Mouse (Mus musculus): ENCODE data around the gene Dlg2.

The Dlg2 gene

GRCm38 (mm10) chr7:90539481-90540402, 63.3 kb downstream of the Dlg2 start:
- no peak for DNase-seq (ENCODE audit: inconsistent ontology term)

DNA sequence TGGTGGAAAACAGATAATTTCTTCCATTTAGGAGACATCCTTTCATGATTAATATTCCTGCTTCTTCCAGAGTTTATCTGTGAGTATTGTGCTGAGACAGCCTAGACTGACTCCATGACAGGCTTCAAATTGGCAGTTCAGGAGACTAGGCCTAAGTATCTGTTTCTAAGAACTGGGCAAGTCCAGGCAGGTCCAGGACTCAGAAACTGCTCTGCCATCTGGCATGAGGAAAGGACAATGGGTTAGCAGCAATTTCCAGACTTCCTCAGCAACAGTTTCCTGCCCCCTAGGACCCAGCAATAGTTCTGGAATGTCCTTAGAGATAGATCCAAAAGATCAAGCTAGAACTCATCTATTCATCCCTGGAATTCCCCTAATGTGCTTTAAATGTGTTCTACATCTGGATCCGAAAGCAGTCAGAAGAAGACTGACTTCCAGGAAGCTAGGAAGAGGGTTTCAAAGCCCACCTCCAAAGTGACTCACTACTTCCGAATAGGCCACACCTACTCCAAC, 64.4 kb downstream of the Dlg2 start:
- peak; percentile 9 for DNase-seq (ENCODE audit: inconsistent ontology term)

- DNase-seq (ENCODE audit: inconsistent ontology term) = no peak
Measured at GRCm38 (mm10) chr7:90553399-90553798, 76.9 kb downstream of the Dlg2 start.

DNA sequence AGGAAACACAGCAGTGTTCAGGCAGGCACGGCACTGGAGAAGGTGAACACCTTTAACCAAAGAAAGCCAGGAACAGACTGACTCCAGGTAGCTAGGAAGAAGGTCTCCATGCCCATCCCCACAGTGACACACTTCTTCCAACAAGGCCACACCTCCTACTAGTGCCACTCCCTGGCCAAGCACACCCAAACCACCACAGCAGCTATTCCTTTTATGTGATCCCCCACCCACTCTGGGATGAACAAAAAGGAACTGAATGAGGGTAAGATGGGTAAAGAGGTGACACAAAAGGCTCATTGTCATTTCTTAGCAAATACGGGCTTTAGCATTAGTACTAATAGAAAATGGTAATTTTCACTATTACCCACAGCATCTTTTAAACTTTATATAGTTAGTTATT, 77.9 kb downstream of the Dlg2 start:
- DNase-seq (ENCODE audit: inconsistent ontology term) = no peak

- no peak for DNase-seq (ENCODE audit: inconsistent ontology term)
Measured at GRCm38 (mm10) chr7:90569130-90569529, 92.7 kb downstream of the Dlg2 start.

DNA sequence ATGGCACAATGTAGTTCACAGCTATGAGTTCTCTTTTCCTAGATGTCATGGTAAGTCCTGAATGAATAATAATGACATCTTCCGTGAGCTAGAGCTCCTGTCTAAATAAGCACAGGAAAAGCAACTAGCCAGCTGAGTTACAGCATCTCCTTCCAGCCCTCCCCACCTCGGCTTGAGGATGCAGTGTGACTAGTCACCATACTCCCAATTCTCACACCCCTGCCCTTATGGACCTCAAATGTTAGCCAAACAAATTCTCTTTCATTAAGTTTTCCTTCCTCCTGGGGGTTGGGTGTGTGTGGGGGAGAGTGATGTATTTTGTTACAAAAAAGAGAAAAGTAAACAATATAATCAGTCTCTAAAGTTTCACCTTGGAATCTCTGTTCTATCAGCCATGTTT, 111.3 kb downstream of the Dlg2 start:
- DNase-seq (ENCODE audit: inconsistent ontology term) = no peak

DNA sequence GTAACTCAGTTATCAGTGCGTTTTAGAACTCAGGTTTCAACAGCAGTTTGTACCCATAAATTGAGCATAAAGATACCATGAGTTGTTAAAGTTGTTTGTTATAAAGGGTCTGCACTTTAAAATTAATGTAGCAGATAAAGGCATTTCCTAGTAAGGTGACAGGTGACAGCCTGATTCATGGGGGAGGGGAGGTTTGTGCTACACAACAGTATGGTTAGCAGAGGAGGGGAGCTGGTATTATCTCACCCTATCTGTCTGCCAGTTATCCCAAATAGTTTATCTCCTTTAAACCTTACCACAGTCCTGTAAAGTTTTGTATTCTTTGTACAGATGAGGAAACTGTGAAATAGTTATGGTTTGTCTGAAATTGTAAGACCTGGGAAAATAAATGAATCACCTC, 111.8 kb downstream of the Dlg2 start:
- DNase-seq (ENCODE audit: inconsistent ontology term) = no peak

DNA sequence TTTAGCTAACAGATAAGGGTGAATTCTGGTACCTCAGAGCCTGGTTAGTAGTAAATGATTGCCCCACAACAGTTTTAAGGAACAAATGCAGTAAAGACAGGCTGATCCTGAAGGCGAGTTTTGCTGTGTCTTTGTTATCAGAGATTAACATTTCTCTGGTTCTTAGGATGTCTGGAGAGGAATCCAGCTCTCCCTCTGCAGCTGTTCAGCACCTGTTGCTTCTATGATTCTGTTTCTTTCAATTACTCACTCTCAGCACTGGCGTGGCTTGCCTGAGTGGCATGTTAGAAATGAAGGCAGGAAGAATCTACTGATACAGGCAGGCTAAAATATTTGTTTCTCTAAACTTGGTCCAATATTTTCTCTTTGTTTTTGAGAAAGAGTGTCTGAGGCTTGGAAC, 133.3 kb downstream of the Dlg2 start:
- DNase-seq (ENCODE audit: inconsistent ontology term) = no peak

DNA sequence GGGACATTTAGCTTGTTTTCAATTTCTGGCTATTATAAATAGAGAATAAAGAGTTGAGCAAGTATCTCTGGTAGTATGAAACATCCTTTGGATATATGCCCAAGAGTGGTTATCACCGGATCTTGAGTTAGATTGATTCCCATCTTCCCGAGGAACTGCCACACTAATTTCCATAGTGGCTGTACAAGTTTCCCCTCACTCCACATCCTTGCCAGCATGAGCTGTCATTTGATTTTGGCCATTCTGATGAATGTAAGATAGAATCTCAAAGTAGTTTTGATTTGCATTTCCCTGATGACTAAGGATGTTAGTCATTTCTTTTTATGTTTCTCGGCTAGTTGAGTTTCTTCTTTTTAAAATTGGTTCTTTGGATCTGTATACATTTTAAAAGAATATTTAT, 154.1 kb downstream of the Dlg2 start:
- DNase-seq (ENCODE audit: inconsistent ontology term) = no peak

GRCm38 (mm10) chr7:90649512-90649911, 173.0 kb downstream of the Dlg2 start:
- no peak for DNase-seq (ENCODE audit: inconsistent ontology term)

GRCm38 (mm10) chr7:90651128-90651527, 174.7 kb downstream of the Dlg2 start:
- DNase-seq (ENCODE audit: inconsistent ontology term) = peak; percentile 70

- DNase-seq (ENCODE audit: inconsistent ontology term) = peak; percentile 43
Measured at GRCm38 (mm10) chr7:90651611-90652010, 175.1 kb downstream of the Dlg2 start.

GRCm38 (mm10) chr7:90658593-90658992, 182.1 kb downstream of the Dlg2 start:
- DNase-seq (ENCODE audit: inconsistent ontology term) = peak; percentile 56

GRCm38 (mm10) chr7:90694050-90694449, 217.6 kb downstream of the Dlg2 start:
- DNase-seq (ENCODE audit: inconsistent ontology term) = no peak

DNA sequence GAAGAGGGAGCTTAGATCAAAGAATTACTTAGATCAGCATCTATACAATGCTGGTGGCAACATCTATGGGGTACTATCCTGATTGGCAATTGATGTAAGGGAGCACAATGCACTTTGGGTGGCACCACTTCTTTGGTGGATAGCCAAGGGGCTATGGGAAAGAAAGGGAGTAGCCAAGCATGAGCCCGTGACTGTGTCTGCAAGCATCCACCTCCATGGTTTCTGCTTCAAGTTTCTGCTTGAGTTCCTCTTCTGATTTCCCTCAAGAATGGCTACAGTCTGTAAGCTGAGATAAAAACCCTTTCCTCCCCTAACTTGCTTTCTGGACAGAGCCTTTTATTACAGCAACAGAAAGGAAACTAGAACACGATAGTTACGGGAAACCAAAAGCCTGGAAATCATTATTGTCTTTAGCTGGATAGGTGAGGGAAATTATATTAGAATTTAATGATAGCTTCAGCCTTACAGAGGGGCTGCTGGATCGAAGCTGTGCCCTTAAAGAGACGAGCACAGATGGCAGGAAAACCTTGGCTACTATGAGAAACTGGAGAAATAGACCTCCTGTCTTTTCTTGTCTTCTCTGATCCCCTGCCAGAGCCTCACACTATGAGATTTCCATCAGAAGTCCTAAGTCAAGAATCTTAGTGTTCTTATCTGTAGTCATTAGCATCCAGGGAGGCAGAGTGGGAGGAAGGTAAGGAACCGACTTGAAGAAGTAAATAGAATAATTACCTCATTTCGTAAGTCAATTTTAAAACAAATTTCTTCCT, 219.9 kb downstream of the Dlg2 start:
- peak; percentile 55 for DNase-seq (ENCODE audit: inconsistent ontology term)

GRCm38 (mm10) chr7:90703163-90703852, 226.8 kb downstream of the Dlg2 start:
- peak; percentile 40 for DNase-seq (ENCODE audit: inconsistent ontology term)

GRCm38 (mm10) chr7:90703951-90704350, 227.5 kb downstream of the Dlg2 start:
- DNase-seq (ENCODE audit: inconsistent ontology term) = no peak

DNA sequence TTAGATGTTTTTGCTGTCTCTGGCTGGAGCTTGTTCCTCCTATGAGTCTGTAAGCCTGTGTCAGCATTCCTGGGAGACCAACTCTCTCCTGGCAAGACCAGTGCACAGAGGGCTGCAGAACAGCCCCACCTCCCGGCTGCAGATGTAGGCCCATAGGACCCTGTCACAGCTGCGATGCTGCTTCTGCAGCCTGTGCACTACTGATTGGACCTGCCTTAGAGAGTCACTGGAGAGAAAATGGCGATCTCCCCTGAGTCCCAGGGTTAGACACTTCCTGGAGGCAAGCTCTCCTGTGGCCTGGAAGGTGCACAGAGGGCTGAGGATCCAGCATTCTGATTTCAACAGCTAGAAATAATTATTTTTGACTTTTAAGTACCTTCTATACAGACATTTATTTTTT, 257.6 kb downstream of the Dlg2 start:
- DNase-seq (ENCODE audit: inconsistent ontology term) = no peak

- DNase-seq (ENCODE audit: inconsistent ontology term) = no peak
Measured at GRCm38 (mm10) chr7:90736369-90736768, 259.9 kb downstream of the Dlg2 start.

GRCm38 (mm10) chr7:90748636-90749035, 272.2 kb downstream of the Dlg2 start:
- no peak for DNase-seq (ENCODE audit: inconsistent ontology term)

DNA sequence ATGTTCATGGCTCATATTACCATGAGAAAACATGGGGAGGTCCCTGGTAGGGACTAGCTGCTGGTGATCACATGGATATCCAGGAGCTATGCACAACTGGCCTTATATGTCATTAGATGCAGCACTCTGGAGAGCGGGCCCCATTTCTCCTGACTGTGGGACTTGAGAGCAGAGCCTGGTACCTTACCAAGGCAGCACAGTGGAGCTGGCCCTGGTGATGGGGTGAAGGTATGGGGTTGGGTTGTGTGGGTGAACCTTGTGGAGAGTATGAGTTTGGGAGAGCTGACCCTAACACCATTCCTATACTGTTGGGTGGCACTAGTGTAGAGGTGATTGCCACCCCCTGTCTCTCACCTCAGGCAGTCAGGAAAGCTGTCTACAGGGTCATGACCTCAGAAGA, 311.5 kb downstream of the Dlg2 start:
- DNase-seq (ENCODE audit: inconsistent ontology term) = no peak

DNA sequence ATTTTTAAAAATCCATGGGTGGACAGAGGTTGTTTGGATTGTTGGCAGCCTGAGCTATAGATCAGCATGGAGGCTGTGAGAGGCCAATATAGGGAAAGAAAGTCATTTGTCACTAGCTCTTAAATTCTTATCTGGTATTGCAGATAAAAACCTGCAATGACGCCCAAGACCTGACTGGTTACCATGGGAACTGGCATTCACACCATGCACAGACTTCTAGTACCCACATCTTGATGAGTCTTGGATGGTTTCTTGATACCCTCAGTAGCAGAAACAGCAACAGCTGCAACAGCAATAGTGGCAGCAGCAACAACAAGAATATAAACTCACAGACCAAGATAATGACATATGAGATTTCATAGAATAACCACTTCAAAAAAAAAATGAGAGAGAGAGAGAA, 315.1 kb downstream of the Dlg2 start:
- no peak for DNase-seq (ENCODE audit: inconsistent ontology term)

Measured in Muller cell, postnatal 12 days (primary cell).